Mouse (Mus musculus) C2C12 (cell line): ENCODE data around the gene Ift20. TPM values are rescaled to one million over a fixed set of nuclear protein-coding genes. Genes with fewer than 3 reads are reported as not detected.
"Not testable (repeated sequence)": the region's sequence is repeated elsewhere in the genome, so short reads cannot be mapped to it uniquely, and the experiment has no call there.

ENCODE experiments used
- H3K27me3 ChIP-seq: one replicate; pipeline ENCODE4 v1.6.1; 2011; ENCODE audit not compliant: control insufficient read depth, insufficient read depth, insufficient read length
- H3K36me3 ChIP-seq: one replicate; pipeline ENCODE4 v1.6.1; 2011; ENCODE audit not compliant: control insufficient read depth, insufficient read depth
- H3K4me3 ChIP-seq: one replicate; pipeline ENCODE4 v1.5.1; 2011; ENCODE audit warnings: mild to moderate bottlenecking, control low read depth; ENCODE audit not compliant: poor library complexity, insufficient read depth, severe bottlenecking
- H3K79me2 ChIP-seq: one replicate; pipeline ENCODE4 v1.6.1; 2011; ENCODE audit not compliant: control insufficient read depth, insufficient read depth
- H3K79me3 ChIP-seq: one replicate; pipeline ENCODE4 v1.6.1; 2011; ENCODE audit warnings: low read depth, control low read depth
- H3ac ChIP-seq: one replicate; pipeline ENCODE3; 2011; ENCODE audit warnings: low read depth; ENCODE audit not compliant: control insufficient read depth, insufficient read length
- CEBPB ChIP-seq: IDR thresholded peaks from one replicate; pipeline ENCODE4 v1.6.1; 2011; ENCODE audit warnings: low read depth, mild to moderate bottlenecking, control low read depth, moderate library complexity
- CTCF ChIP-seq: IDR thresholded peaks from one replicate; pipeline ENCODE4 v1.5.1; 2011; ENCODE audit not compliant: control insufficient read depth, insufficient read depth, insufficient read length
- FOSL1 ChIP-seq: IDR thresholded peaks from one replicate; pipeline ENCODE4 v1.8.0; 2011; ENCODE audit warnings: mild to moderate bottlenecking, low read length; ENCODE audit not compliant: poor library complexity, insufficient read depth, severe bottlenecking
- MAX ChIP-seq: IDR thresholded peaks from one replicate; pipeline ENCODE4 v1.6.1; 2011; ENCODE audit warnings: mild to moderate bottlenecking, control low read depth
- MYOD1 ChIP-seq: IDR thresholded peaks from one replicate; pipeline ENCODE4 v1.6.1; 2011; ENCODE audit warnings: low read depth; ENCODE audit not compliant: control insufficient read depth, insufficient read length
- MYOG ChIP-seq: IDR thresholded peaks from one replicate; pipeline ENCODE4 v1.6.1; 2011; ENCODE audit not compliant: control insufficient read depth, insufficient read length; ENCODE audit errors: extremely low read depth
- USF1 ChIP-seq: IDR thresholded peaks from one replicate; pipeline ENCODE4 v1.6.1; 2011; ENCODE audit warnings: low read depth, mild to moderate bottlenecking, control low read depth, moderate library complexity
- polyA plus RNA-seq: library from polyadenylated mRNA; unstranded; fragments of >200 nt; fragmentation: generic; extraction: Trizol; gene quantifications from one replicate; pipeline ENCODE4 v1.2.1, GENCODE M21; 2012; ENCODE audit warnings: missing spikeins

The Ift20 gene
- polyA plus RNA-seq, 1 experiment, result 61.1 TPM

DNA sequence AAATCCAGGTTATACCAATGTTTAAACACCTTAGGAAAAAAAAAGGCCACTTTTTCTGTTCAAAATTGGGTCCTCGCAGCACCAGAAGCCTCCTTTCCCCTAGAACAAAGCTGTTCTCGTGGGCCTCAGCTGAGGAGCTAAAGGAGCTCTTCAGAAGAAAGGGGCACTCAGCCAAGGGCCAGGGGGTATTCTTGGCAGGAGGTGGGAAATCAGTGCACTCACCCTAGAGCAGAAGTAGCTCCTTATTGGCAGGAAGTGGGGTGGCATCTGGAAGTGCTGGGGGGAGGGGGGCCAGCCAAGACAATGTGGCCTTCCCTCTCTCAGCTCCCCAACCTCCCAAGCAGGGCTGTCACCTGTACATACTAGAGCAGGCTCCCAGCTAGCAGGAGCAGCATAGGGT is 11.3 kb upstream of the Ift20 start:
- TF ChIP-seq FOSL1 (no peak), MYOD1 (no peak), CTCF (no peak), USF1 (no peak), MAX (no peak), CEBPB (no peak), MYOG (no peak)
- Histone ChIP-seq H3K79me3 (no peaks in the 10 kb centered on the region), H3K79me2 (no peaks in the 10 kb centered on the region), H3K27me3 (no peaks in the 10 kb centered on the region), H3ac (no peak overlapping the region), H3K36me3 (peaks cover 100% of the 10 kb centered on the region), H3K4me3 (no peak overlapping the region)

GRCm38 (mm10) chr11:78528714-78529113 is 7.4 kb upstream of the Ift20 start:
- Histone ChIP-seq H3K79me2 (peaks cover 37% of the 10 kb centered on the region), H3K36me3 (peaks cover 69% of the 10 kb centered on the region), H3K4me3 (no peak overlapping the region), H3K27me3 (no peaks in the 10 kb centered on the region), H3ac (no peak overlapping the region), H3K79me3 (peaks cover 32% of the 10 kb centered on the region)
- TF ChIP-seq MYOD1, result no peak
- no peak for TF ChIP-seq USF1
- no peak for TF ChIP-seq CEBPB
- no peak for TF ChIP-seq MYOG
- no peak for TF ChIP-seq CTCF

DNA sequence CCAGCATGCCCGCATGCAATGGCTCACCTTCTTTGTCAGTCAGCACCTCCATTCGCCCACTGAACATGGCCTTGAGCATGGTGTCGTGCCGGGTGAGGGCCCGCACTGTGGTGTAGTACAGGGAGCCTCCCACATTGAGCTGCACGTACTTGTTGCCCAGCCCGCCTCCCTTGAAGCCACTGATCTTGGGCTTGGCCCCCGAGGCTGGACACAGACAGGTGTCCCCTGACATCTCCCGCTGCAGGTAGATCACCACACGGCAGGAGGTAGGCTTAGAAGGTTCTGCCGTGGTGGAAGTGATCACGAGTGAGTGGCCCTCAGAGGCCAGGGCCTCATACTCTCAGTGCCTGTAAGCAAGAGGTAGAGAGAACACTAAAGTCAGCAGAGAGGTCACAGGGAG is 6.2 kb upstream of the Ift20 start:
- Histone ChIP-seq H3K36me3 (peaks cover 56% of the 10 kb centered on the region), H3K79me2 (peaks cover 50% of the 10 kb centered on the region)

DNA sequence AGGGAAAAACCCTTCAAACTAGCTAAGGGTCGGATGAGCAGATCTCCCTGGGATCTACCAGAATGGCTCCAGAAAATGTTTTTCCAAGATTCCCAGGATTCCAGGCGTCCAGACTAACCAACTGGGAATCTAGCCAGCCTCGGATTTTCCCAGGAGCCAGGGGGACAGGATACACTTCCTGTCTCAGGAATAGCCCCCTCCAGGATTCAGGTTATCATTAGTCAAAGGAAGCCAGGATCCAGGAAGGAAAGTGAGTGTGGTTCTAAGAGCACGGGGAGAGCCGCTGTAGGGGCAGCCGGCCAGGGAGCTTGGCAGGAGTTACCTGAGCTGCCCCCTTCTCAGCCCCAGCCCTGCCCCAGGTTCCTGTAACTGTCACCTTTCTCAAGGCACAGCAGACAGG is 5.1 kb upstream of the Ift20 start:
- TF ChIP-seq MAX, result no peak
- TF ChIP-seq MYOG, result no peak
- no peak for TF ChIP-seq CTCF
- no peak for TF ChIP-seq CEBPB
- TF ChIP-seq FOSL1, result no peak
- no peak for TF ChIP-seq USF1
- no peak for TF ChIP-seq MYOD1
- Histone ChIP-seq H3K4me3 (no peak overlapping the region), H3K27me3 (no peaks in the 10 kb centered on the region), H3K79me3 (peaks cover 52% of the 10 kb centered on the region), H3K36me3 (peaks cover 46% of the 10 kb centered on the region), H3K79me2 (peaks cover 59% of the 10 kb centered on the region), H3ac (no peak overlapping the region)

More for the DNA sequence above, 6.2 kb upstream of the Ift20 start:
- Histone ChIP-seq H3K79me3 (peaks cover 44% of the 10 kb centered on the region), H3K4me3 (no peak overlapping the region), H3K27me3 (no peaks in the 10 kb centered on the region), H3ac (no peak overlapping the region)
- TF ChIP-seq USF1 (no peak), MYOD1 (no peak), MAX (no peak), CTCF (no peak), CEBPB (no peak), FOSL1 (no peak), MYOG (no peak)

GRCm38 (mm10) chr11:78531515-78531914 is 4.6 kb upstream of the Ift20 start:
- not testable (repeated sequence) for H3K4me3 ChIP-seq, H3ac ChIP-seq, H3K27me3 ChIP-seq
- Histone ChIP-seq H3K36me3 (peaks cover 41% of the 10 kb centered on the region), H3K79me2 (peaks cover 62% of the 10 kb centered on the region), H3K79me3 (peaks cover 52% of the 10 kb centered on the region)

GRCm38 (mm10) chr11:78534516-78534915 is 1.6 kb upstream of the Ift20 start:
- Histone ChIP-seq H3ac (no peak overlapping the region), H3K36me3 (peaks cover 24% of the 10 kb centered on the region), H3K4me3 (peak overlapping the region; percentile 93), H3K27me3 (no peaks in the 10 kb centered on the region), H3K79me2 (peaks cover 92% of the 10 kb centered on the region), H3K79me3 (peaks cover 72% of the 10 kb centered on the region)
- TF ChIP-seq CEBPB (no peak), CTCF (no peak), USF1 (no peak), MAX (no peak), MYOG (no peak), MYOD1 (no peak), FOSL1 (no peak)
